Mouse (Mus musculus) lung, postnatal 4 days (tissue): ENCODE data around the gene Oosp2.
A peak's percentile ranks its signal among the peaks of the same experiment; 100 is the strongest.

Experiments
- DNase-seq, 2 experiments: peaks; one replicate each; pipeline ENCODE4 v3.0.0; 2021

The Oosp2 gene

GRCm38 (mm10) chr19:11660459-11660858, at the start of gene Oosp2:
TSS of gene Oosp2 (minus strand) at chr19:11660559.
- no peak for DNase-seq

GRCm38 (mm10) chr19:11698342-11698741, 38.0 kb upstream of the Oosp2 start:
- DNase-seq: no peak

DNA sequence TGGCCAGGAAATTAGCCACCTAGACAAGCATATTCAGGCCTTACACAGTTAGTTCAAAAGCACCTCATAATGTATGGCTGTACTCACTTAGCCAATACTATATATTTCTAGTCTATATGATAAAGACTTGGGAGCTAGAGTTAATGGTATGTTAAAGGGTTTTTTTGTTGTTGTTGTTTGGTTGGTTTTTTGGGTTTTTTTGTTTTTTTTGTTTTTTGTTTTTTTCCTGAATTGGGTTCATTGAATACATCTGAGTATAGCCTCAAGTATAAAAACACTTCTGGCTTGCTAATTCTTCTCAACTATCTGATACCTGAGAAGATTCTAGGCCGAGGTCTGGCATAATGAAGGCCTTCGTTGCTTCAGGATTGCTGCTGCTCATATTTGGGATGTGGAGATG, 36.4 kb upstream of the Oosp2 start, which contains the start of gene Oosp3:
Oosp3 (plus strand) TSS at position 301 of the 400 bp plus-strand sequence.
- no peak for DNase-seq

GRCm38 (mm10) chr19:11691454-11691853, 31.1 kb upstream of the Oosp2 start:
- DNase-seq: no peak

GRCm38 (mm10) chr19:11690839-11691238, 30.5 kb upstream of the Oosp2 start, which contains the start of gene Oosp1:
TSS of gene Oosp1 (minus strand) at chr19:11691150.
- no peak for DNase-seq

GRCm38 (mm10) chr19:11661562-11661961, 1.2 kb upstream of the Oosp2 start:
- no peak for DNase-seq

- DNase-seq: no peak
Observed at GRCm38 (mm10) chr19:11659142-11659541, 1.2 kb downstream of the Oosp2 start.

DNA sequence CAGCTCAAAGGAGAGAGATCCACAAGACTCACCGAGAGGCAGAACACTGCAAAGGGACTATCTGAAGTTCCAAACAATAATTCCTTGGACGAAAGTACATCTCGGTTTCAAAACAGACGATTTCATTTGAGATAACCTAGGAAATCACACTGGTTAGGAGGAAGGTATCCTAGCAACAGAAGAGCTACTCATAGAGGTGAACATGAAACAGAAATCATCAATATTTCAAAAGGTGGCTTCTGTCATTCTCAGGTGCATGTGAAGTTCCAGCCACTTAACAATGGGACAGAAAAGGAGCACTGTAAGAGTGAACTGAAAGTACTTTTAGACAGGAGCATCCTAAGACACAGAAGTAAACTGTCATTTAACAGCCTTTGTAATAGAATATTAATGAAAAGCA, 10.8 kb downstream of the Oosp2 start:
- no peak for DNase-seq

DNA sequence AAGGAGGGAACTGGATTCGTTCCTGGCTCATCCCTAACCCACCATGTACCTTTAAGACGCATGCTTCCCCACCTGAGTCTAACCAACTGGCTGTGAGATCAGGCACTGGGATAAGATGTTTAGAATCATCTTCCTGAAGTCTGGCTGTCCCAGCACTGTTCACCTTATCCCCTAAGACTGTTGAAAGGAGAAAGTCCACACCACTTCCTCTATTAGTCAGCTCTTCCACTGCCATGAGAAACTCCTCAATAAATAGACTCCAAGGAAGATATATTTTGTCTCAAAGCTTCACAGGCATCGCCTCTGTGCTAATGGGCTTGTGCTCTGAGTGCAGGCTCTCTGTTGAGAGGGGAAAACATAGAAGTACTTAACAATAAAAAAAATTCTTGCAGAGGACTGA, 14.2 kb downstream of the Oosp2 start:
- DNase-seq: no peak

- no peak for DNase-seq
Observed at GRCm38 (mm10) chr19:11640732-11641131, 19.6 kb downstream of the Oosp2 start, which contains the start of gene Ms4a3. TSS of gene Ms4a3 (minus strand) at chr19:11640851.

GRCm38 (mm10) chr19:11639038-11639437, 21.3 kb downstream of the Oosp2 start:
- DNase-seq: no peak

DNA sequence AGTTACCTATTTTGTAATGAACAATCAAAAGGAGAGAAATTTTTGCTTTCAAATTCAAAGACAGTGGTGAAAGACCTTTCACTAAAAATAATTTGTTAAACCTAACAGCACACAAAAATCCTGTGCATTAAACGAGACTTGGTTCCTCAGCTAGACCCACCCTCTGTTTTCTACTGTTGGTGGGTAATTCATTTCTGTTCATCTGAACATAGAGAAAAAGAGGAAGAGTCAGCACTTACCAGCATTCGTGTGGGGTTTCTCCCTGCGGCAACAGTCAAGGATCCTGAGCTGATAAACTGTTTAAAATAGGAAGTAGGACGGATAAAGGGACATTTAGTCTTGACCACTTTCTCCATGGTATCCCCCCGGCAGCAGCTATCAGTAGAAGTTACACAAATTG, 24.8 kb downstream of the Oosp2 start:
- no peak for DNase-seq

DNA sequence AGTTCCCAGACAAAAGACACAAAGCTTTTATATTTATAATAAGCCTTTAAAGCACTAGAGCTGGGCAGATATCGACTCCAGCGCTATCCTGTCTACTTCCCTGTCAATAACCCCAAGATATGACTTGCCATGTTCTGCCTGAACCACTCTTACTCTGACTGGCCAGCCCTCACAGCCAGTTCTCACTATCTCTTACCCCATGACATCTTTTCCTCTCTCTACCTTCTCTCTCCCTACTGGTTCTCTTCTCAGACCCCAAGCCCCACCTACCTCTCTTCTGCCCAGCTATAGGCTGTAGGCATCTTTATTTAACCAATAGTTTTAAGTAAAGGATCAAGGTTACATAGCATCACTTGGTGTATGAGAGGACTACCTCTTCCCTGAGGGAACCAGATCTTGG, 26.0 kb downstream of the Oosp2 start:
- no peak for DNase-seq

- no peak for DNase-seq
Observed at GRCm38 (mm10) chr19:11633732-11634131, 26.6 kb downstream of the Oosp2 start.

DNA sequence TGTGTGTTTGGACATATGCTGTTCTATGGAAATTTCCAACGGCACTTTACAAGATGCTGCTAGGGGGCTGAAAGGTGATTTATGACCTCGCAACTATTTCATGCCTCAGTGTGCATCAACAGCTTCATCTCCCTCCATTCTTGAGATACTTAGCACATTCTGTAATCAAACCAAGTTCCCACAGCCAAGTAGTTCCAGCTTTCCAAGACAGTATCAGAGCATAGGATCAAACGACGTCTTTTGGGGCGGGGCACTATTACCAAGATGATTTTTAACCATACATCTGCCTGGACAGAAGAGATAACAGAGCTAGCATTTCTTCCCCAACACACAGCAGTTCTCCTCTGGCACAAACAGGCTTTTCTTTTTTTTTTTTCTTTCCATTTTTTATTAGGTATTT, 35.1 kb downstream of the Oosp2 start:
- no peak for DNase-seq

DNA sequence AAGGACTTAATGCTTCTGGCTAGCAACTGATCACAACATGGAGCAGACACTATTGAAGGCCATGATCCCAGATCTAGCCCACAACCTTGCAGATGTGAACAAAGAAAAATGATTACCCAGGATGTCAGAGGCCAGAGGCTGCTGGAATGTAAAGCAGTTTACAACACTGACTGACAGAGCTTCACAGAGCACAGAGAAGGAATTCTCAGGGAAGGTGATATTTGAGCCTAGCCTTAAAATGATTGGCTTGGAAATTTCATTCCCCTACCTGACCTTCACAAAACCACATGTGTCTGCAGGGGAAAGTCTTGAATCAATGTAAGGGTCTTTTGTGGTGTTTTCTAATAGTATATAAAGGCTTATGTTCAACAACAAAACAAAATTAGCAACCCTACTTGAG, 35.6 kb downstream of the Oosp2 start:
- DNase-seq: no peak

GRCm38 (mm10) chr19:11623551-11623950, 36.8 kb downstream of the Oosp2 start, which contains the start of gene Ms4a2:
TSS of gene Ms4a2 (minus strand) at chr19:11623719.
- DNase-seq: no peak

GRCm38 (mm10) chr19:11617983-11618382, 42.4 kb downstream of the Oosp2 start:
- DNase-seq: no peak

DNA sequence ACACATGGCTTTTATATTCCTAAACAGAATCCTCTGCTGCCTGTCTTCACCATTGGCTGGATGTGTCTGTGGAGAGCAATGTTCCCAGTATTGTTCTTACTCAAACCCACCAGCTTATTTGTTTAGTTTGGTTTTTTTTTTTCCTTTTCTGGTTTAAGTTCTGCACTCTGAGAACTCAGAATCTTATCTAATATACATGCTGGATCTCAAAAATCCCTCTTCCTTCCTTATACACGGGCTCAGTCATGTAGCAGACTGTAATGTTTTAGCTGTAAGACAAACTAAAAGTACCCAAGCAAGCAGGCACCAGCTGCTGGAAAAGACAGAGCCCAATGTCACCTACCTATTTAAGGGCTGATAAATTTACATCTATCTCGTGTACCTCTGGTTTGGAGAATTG, 45.6 kb downstream of the Oosp2 start:
- DNase-seq: no peak

GRCm38 (mm10) chr19:11613776-11614443, 46.4 kb downstream of the Oosp2 start:
- no peak for DNase-seq

- DNase-seq: no peak
Observed at GRCm38 (mm10) chr19:11613084-11613483, 47.3 kb downstream of the Oosp2 start.

- DNase-seq: no peak
Observed at GRCm38 (mm10) chr19:11612293-11612692, 48.1 kb downstream of the Oosp2 start.

- DNase-seq: peak; percentile 32 to 36
Observed at GRCm38 (mm10) chr19:11611541-11611945, 48.8 kb downstream of the Oosp2 start.

GRCm38 (mm10) chr19:11608172-11608571, 52.2 kb downstream of the Oosp2 start:
- peak in 1 of 2 experiments; percentile 64 for DNase-seq

DNA sequence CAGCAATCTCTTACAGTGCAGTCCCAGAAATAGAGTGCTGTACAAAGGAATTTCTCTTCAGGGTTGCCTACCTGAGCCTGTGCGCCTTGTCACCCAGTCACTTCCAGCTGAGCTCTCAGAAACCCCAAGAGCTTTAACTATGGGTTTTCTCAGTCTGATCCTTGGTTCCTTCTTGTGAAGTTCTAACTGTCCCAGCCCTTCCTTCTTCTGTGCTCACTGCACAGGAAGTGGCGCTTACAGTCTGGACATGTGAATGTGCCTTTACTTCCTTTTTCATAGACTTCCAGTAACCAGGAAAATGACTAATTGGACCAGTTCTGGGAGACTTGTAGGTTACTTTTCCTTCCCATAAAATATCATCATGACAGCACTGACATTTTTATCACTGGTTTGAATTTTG, 55.8 kb downstream of the Oosp2 start, which contains the start of gene Ms4a6d:
Ms4a6d (minus strand) TSS at position 247 of the 400 bp plus-strand sequence.
- no peak for DNase-seq
